Mouse (Mus musculus) liver, embryonic 14.5 days (tissue): ENCODE results near the gene Add3.

ENCODE experiments used
- CTCF ChIP-seq: IDR thresholded peaks from 2 replicates; pipeline ENCODE4 v1.5.1; 2016; ENCODE audit warnings: antibody characterized with exemption, low read depth, control low read depth
- EP300 ChIP-seq: IDR thresholded peaks from 2 replicates; pipeline ENCODE4 v1.6.1; 2016; ENCODE audit warnings: antibody characterized with exemption, low read depth

- TF ChIP-seq CTCF = no peak
- TF ChIP-seq EP300 = no peak
These were observed 48.5 kb downstream of the Add3 start for GRCm38 (mm10) chr19:53188724-53189220.
